Mouse (Mus musculus) lung, postnatal 10 days (tissue): Measurements from ENCODE around the gene Elk3.

Source experiments
- DNase-seq: peaks from one replicate; pipeline ENCODE4 v3.0.0; 2021

Gene Elk3

GRCm38 (mm10) chr10:93265833-93266232 is 45.1 kb downstream of the Elk3 start:
- no peak for DNase-seq

GRCm38 (mm10) chr10:93264001-93264400 is 46.9 kb downstream of the Elk3 start:
- no peak for DNase-seq

- no peak for DNase-seq
Measured at GRCm38 (mm10) chr10:93263431-93263830, 47.5 kb downstream of the Elk3 start.

- DNase-seq = peak; percentile 46
Measured at GRCm38 (mm10) chr10:93261981-93262499, 48.9 kb downstream of the Elk3 start.

- no peak for DNase-seq
Measured at GRCm38 (mm10) chr10:93261132-93261980, 49.6 kb downstream of the Elk3 start.

- DNase-seq = no peak
Measured at GRCm38 (mm10) chr10:93259826-93260225, 51.1 kb downstream of the Elk3 start.

- no peak for DNase-seq
Measured at GRCm38 (mm10) chr10:93255294-93255693, 55.6 kb downstream of the Elk3 start.

GRCm38 (mm10) chr10:93253156-93253555 is 57.8 kb downstream of the Elk3 start:
- no peak for DNase-seq

GRCm38 (mm10) chr10:93252661-93253060 is 58.3 kb downstream of the Elk3 start:
- no peak for DNase-seq

- DNase-seq = no peak
Measured at GRCm38 (mm10) chr10:93251426-93251825, 59.5 kb downstream of the Elk3 start.

- DNase-seq = no peak
Measured at GRCm38 (mm10) chr10:93250436-93251317, 60.3 kb downstream of the Elk3 start.

GRCm38 (mm10) chr10:93249901-93250300 is 61.0 kb downstream of the Elk3 start:
- no peak for DNase-seq

- no peak for DNase-seq
Measured at GRCm38 (mm10) chr10:93248416-93248815, 62.5 kb downstream of the Elk3 start.

GRCm38 (mm10) chr10:93247902-93248301 is 63.0 kb downstream of the Elk3 start:
- DNase-seq = no peak

GRCm38 (mm10) chr10:93247422-93247821 is 63.5 kb downstream of the Elk3 start:
- no peak for DNase-seq

- DNase-seq = no peak
Measured at GRCm38 (mm10) chr10:93246185-93246920, 64.6 kb downstream of the Elk3 start.

- no peak for DNase-seq
Measured at GRCm38 (mm10) chr10:93244209-93244705, 66.7 kb downstream of the Elk3 start.

GRCm38 (mm10) chr10:93242861-93243260 is 68.1 kb downstream of the Elk3 start:
- no peak for DNase-seq

GRCm38 (mm10) chr10:93242208-93242607 is 68.7 kb downstream of the Elk3 start:
- DNase-seq = no peak

GRCm38 (mm10) chr10:93239201-93239806 is 71.6 kb downstream of the Elk3 start:
- no peak for DNase-seq

GRCm38 (mm10) chr10:93234692-93235091 is 76.2 kb downstream of the Elk3 start:
- DNase-seq = no peak

- DNase-seq = no peak
Measured at GRCm38 (mm10) chr10:93233665-93234194, 77.2 kb downstream of the Elk3 start.
